8 mouse cellular contexts compared by ENCODE assay signal in the genomic region with DNA sequence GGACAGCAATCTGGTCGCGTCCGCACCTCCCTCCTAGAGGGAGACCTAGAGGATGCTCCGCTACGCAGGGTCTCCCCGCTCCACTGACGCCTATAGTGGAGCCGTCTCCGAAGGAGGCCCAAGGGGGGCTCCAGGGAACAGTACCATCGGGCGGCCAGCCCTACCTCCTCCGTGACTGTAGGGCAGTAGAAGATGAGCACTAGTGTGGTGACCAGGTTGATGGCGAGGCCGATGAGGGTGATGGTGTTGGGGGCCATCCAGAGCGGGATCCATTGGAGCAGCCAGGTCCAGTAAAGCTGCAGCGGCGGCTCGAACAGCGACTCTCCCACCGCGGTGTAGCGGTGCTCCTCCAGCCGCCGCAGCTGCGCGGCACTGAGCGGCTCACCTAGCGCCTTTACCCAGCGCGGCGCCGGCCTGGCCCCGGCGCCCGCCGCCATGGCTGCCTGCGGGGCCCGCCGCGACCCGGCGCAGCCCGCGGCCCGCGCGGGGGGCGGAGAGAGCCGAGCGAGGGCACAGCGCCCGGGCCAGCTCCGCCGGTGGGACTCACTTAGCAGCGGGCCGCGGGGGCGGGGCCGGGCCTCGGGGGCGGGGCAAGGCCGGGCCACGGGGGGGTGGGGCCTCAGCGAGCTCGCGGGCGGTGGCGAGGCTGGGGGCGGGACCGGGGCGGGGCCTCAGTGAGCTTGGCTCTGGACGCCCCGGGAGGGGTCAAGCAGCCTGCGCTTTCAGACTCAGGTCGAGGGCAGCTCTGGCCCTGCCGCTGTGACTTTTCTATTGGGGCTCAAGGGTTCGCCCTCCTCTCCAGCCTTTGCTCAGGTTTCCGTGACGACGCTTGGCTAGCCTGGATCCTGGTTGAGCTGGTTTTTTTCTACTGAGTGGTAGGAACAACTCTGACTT. TPM values are rescaled to one million over a fixed set of nuclear protein-coding genes. Genes with fewer than 3 reads are reported as not detected.
DNase-seq lines count a peak whose midpoint lies in the region; ATAC-seq lines count a peak whose summit lies in the region.

Chpt1 (minus strand) TSS at position 653 of the 894 bp plus-strand sequence.

- peak; percentile 96 for ATAC-seq in hindbrain, embryonic 13.5 days (ENCODE audit: low FRiP score)

- no peaks in the 10 kb centered on the region for H3K9me3 ChIP-seq in hindbrain, embryonic 13.5 days

- no peaks in the 10 kb centered on the region for H3K27me3 ChIP-seq in hindbrain, embryonic 13.5 days

- peak within 1 kb of the TSS; percentile 87 for H3K27ac ChIP-seq in hindbrain, embryonic 13.5 days

- peak within 1 kb of the TSS; percentile 89 for H3K9ac ChIP-seq in hindbrain, embryonic 13.5 days

- H3K4me1 ChIP-seq in hindbrain, embryonic 13.5 days (replicated peaks) = peaks cover 21% of the 10 kb centered on the region

- WGBS in hindbrain, embryonic 13.5 days = under 1% methylated on average over 53 of the region's 80 CpGs

- peak within 1 kb of the TSS; percentile 80 for H3K4me2 ChIP-seq in hindbrain, embryonic 13.5 days

- peak; percentile 85 for DNase-seq in R1 (ENCODE audit: low read depth, low spot score)
- DNase-seq in cerebellum, postnatal 14 days = peak; percentile 91 to 94
- DNase-seq in frontal cortex, postnatal 25 days (ENCODE audit: low spot score in 2 of 2) = peak; percentile 57 to 63
- peak; percentile 58 for DNase-seq in left cerebral cortex, adult 11 months (ENCODE audit: low spot score)
- DNase-seq in lung, postnatal 36 days = peak; percentile 90
- DNase-seq in retina, postnatal 1 day = peak; percentile 91
- DNase-seq in urinary bladder, adult 18-20 months (ENCODE audit: low spot score in 2 of 2) = peak; percentile 80 to 82

- no peaks in the 10 kb centered on the region for H3K36me3 ChIP-seq in hindbrain, embryonic 13.5 days

- H3K4me3 ChIP-seq in hindbrain, embryonic 13.5 days = peak within 1 kb of the TSS; percentile 70

RNA-seq across cellular contexts. Expression of gene Chpt1, which starts in this region (rescaled TPM):
- polyA plus RNA-seq in hindbrain, embryonic 13.5 days (2015; fragmentation: Nextera tagmentation; extraction: Ambion mirVana) = 7.5 and 9.7 TPM in 2 replicates

Comparison
In these comparisons a context has a peak if more than half of its experiments do, and no peak if none do; other contexts are left out.
1. Peak in every context shown above with its lines: DNase-seq, ATAC-seq, H3K4me3 ChIP-seq and H3K27ac ChIP-seq.